Mouse (Mus musculus) urinary bladder, postnatal 4 days (tissue): ENCODE measurements at regions not wholly inside any gene's neighbourhood (a gene's known extent, or its start where the extent isn't known, plus 50 kb on each side); places are given as distances from the start of the nearest gene placed in this dataset.

Source experiments
- DNase-seq, 2 experiments: peaks; one replicate each; pipeline ENCODE4 v3.0.0; 2021 to 2022; ENCODE audit warnings: low spot score in 2 of 2

- no peak for DNase-seq
These were observed 125.7 kb downstream of the Plpp3 start for GRCm38 (mm10) chr4:105282681-105283462.

GRCm38 (mm10) chr4:105285431-105286013 lies 128.4 kb downstream of the Plpp3 start:
- DNase-seq, result no peak

GRCm38 (mm10) chr4:105286299-105286698 lies 129.2 kb downstream of the Plpp3 start:
- DNase-seq, result no peak

- no peak for DNase-seq
These were observed 129.7 kb downstream of the Plpp3 start for GRCm38 (mm10) chr4:105286809-105287208.

GRCm38 (mm10) chr4:105287419-105287818 lies 130.3 kb downstream of the Plpp3 start:
- no peak for DNase-seq

- DNase-seq, result no peak
These were observed 132.5 kb downstream of the Plpp3 start for GRCm38 (mm10) chr4:105289635-105290034.

- no peak for DNase-seq
These were observed 133.8 kb downstream of the Plpp3 start for GRCm38 (mm10) chr4:105290847-105291475.

- no peak for DNase-seq
These were observed 134.4 kb downstream of the Plpp3 start for GRCm38 (mm10) chr4:105291503-105291902.

- no peak for DNase-seq
These were observed 142.2 kb downstream of the Plpp3 start for GRCm38 (mm10) chr4:105299358-105299757.

- no peak for DNase-seq
These were observed 144.4 kb downstream of the Plpp3 start for GRCm38 (mm10) chr4:105301547-105301946.

GRCm38 (mm10) chr4:105304166-105304565 lies 147.0 kb downstream of the Plpp3 start:
- no peak for DNase-seq

GRCm38 (mm10) chr4:105305931-105306330 lies 148.8 kb downstream of the Plpp3 start:
- DNase-seq, result no peak

GRCm38 (mm10) chr4:105307356-105307755 lies 150.2 kb downstream of the Plpp3 start:
- DNase-seq, result no peak

- DNase-seq, result no peak
These were observed 150.8 kb downstream of the Plpp3 start for GRCm38 (mm10) chr4:105307905-105308304.

- no peak for DNase-seq
These were observed 151.9 kb downstream of the Plpp3 start for GRCm38 (mm10) chr4:105308971-105309488.

- DNase-seq, result no peak
These were observed 155.5 kb downstream of the Plpp3 start for GRCm38 (mm10) chr4:105312643-105313042.

- no peak for DNase-seq
These were observed 156.1 kb downstream of the Plpp3 start for GRCm38 (mm10) chr4:105313151-105313818.

- no peak for DNase-seq
These were observed 157.9 kb downstream of the Plpp3 start for GRCm38 (mm10) chr4:105315095-105315494.

- no peak for DNase-seq
These were observed 159.5 kb downstream of the Plpp3 start for GRCm38 (mm10) chr4:105316478-105317206.

GRCm38 (mm10) chr4:105318421-105318820 lies 161.3 kb downstream of the Plpp3 start:
- DNase-seq, result no peak

- no peak for DNase-seq
These were observed 166.3 kb downstream of the Plpp3 start for GRCm38 (mm10) chr4:105323446-105323845.
